Mouse (Mus musculus): ENCODE data around the gene Ralgps2. TPM values are rescaled to one million over a fixed set of nuclear protein-coding genes. Genes with fewer than 3 reads are reported as not detected.

The Ralgps2 gene
- polyA plus RNA-seq, 1 experiment from 2014 or later: 96.8 TPM

DNA sequence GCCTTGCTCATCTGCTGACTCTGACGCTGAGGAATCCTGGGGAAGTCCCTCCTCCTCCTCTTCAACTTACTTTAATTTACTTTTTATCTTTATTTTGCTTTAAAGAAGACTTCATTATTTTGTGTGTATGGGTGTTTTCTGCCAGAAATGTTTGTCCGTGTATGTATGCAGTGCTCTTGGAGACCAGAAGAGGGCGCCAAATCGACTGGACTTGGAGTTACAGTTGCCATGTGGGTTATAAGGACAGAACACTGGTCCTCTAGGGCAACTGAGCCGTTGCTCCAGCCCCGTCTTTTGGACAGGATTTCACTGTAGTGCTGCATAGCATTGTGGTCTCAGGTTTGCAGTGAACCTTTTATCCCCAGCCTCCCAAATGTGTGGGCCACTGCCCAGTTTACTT is 174.8 kb downstream of the Ralgps2 start:
- no peaks in the 10 kb centered on the region for H3K36me3 ChIP-seq

GRCm38 (mm10) chr1:156763280-156763679 is 176.1 kb downstream of the Ralgps2 start:
- 93% methylated on average over 6 of the region's 6 CpGs for WGBS
- Histone ChIP-seq H3K4me1 (peaks cover 30% of the 10 kb centered on the region), H3K36me3 (no peaks in the 10 kb centered on the region), H3K9me3 (replicated peaks) (peaks cover 35% of the 10 kb centered on the region), H3K4me3 (no peak overlapping the region), H3K27me3 (ENCODE audit: low read depth, poor library complexity, severe bottlenecking) (peaks cover 27% of the 10 kb centered on the region), H3K27ac (replicated peaks) (no peak overlapping the region)
- DNase-seq (ENCODE audit: low spot score): no peak

More for the DNA sequence above, 174.8 kb downstream of the Ralgps2 start:
- Histone ChIP-seq H3K4me3 (no peak overlapping the region), H3K9me3 (replicated peaks) (peaks cover 35% of the 10 kb centered on the region), H3K4me1 (peaks cover 20% of the 10 kb centered on the region), H3K27ac (replicated peaks) (no peak overlapping the region), H3K27me3 (ENCODE audit: low read depth, poor library complexity, severe bottlenecking) (peaks cover 22% of the 10 kb centered on the region)
- no peak for DNase-seq (ENCODE audit: low spot score)
- 75% methylated on average over 6 of the region's 6 CpGs for WGBS

DNA sequence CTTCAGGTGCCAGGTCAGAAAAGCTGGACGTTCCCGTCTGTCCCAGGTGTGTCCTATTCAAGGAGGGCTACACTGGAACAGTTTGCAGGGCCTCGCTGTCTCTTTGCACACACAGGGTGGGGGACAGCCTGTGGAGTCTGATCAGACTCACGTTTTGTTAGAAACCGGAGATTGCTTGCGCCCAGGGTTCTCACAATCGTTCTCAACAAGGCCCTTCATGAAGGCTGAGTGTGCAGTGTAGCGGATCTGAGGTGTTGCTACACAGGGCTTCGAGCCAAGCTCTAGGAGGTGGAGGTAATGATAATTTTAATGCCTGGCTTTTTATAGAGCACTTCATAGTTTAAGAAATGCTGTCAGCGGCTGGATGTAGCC is 178.0 kb downstream of the Ralgps2 start:
- Histone ChIP-seq H3K4me1 (peaks cover 42% of the 10 kb centered on the region), H3K27me3 (ENCODE audit: low read depth, poor library complexity, severe bottlenecking) (peaks cover 42% of the 10 kb centered on the region), H3K27ac (replicated peaks) (0 out of 2 replicates have a peak overlapping the region, but pooled peaks have one; percentile 10), H3K4me3 (no peak overlapping the region), H3K36me3 (no peaks in the 10 kb centered on the region), H3K9me3 (replicated peaks) (peaks cover 21% of the 10 kb centered on the region)
- WGBS: 81% methylated on average over 10 of the region's 10 CpGs
- DNase-seq (ENCODE audit: low spot score): no peak

DNA sequence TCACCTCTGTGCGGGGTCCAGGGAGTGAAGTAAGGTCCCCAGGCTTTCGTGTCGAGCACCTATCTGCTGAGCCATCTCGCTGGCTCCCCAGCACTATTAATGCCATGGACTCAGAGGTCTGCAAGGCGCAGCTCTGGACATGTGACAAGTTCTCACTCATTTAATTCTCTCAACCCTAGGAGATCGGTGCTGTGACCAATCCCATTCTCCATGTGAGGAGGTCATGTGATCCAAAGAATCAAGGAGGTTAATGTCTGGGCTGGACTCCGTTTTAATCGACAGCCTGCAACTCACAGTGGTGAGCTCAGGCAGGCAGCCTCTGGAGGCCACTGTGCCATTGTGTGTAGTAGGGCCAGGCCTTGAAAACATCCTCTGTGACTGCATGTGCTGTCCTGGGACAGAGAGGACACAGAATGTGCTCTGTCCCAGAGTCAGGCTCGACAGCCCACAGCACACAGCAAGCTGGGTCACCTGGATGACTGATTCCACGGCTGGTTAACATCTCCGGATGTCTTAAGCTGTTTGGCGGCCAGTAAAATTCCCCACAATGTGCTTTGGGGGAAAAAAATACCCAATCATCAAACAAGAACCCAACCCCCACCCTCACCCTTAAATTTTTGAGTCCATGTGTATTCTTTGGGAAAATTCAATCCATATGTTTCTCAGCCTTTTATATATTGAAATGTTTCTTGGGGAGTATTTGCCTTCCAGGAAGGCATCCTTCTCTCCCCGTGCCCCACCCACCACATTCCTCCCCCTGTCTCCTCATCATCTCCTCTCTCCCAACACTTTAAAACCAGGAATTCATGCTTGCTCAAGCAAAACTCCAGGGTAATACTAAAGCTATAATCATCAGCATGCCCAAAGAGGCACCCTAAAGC is 178.6 kb downstream of the Ralgps2 start:
- H3K27ac ChIP-seq (replicated peaks): 0 out of 2 replicates have a peak overlapping the region, but pooled peaks have one; percentile 10
- H3K27me3 ChIP-seq (ENCODE audit: low read depth, poor library complexity, severe bottlenecking): peaks cover 48% of the 10 kb centered on the region
- no peaks in the 10 kb centered on the region for H3K36me3 ChIP-seq
- peaks cover 15% of the 10 kb centered on the region; the same call in 1 of the 2 replicates for H3K9me3 ChIP-seq (replicated peaks)
- H3K4me3 ChIP-seq: no peak overlapping the region
- peaks cover 44% of the 10 kb centered on the region for H3K4me1 ChIP-seq
- WGBS: 71% methylated on average over 13 of the region's 13 CpGs
- no peak for DNase-seq (ENCODE audit: low spot score)

DNA sequence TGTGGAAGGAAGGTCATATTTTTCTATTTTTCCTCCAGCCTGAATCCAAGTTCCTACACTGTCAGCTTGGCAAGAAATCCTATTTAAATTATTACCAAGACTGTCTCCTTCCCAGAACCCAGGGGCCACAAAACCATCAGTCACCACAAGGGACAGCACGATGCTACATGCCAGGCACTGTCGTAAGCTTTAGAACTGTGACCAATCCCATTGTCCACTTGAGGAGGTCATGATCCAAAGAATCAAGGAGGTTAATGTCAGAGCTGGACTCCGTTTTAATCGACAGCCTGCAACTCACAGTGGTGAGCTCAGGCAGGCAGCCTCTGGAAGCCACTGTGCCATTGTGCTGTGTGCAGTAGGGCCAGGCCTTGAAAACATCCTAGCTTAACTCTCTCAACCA is 181.1 kb downstream of the Ralgps2 start:
- Histone ChIP-seq H3K27me3 (ENCODE audit: low read depth, poor library complexity, severe bottlenecking) (peaks cover 56% of the 10 kb centered on the region), H3K9me3 (replicated peaks) (no peaks in the 10 kb centered on the region), H3K27ac (replicated peaks) (peak overlapping the region; percentile 25; the same call in 1 of the 2 replicates), H3K36me3 (no peaks in the 10 kb centered on the region), H3K4me1 (peaks cover 66% of the 10 kb centered on the region), H3K4me3 (no peak overlapping the region)
- peak; percentile 54 for DNase-seq (ENCODE audit: low spot score)
- WGBS: 25% methylated on average over 4 of the region's 4 CpGs

- peak; percentile 55 for DNase-seq (ENCODE audit: low spot score)
- no peaks in the 10 kb centered on the region for H3K36me3 ChIP-seq
- 54% methylated on average over 15 of the region's 15 CpGs for WGBS
- no peaks in the 10 kb centered on the region for H3K9me3 ChIP-seq (replicated peaks)
- peak overlapping the region; percentile 61 for H3K27ac ChIP-seq (replicated peaks)
- H3K27me3 ChIP-seq (ENCODE audit: low read depth, poor library complexity, severe bottlenecking): peaks cover 41% of the 10 kb centered on the region
- H3K4me3 ChIP-seq: no peak overlapping the region
- peaks cover 83% of the 10 kb centered on the region for H3K4me1 ChIP-seq
These were observed 184.6 kb downstream of the Ralgps2 start for GRCm38 (mm10) chr1:156754608-156755413.

Other genes with a start within 250 kb of the Ralgps2 start
- 16.6 and 19.9 TPM in 2 replicates for gene Fam20b, start 220.5 kb downstream of the Ralgps2 start, polyA plus RNA-seq (2016; fragmentation: Nextera tagmentation; extraction: Ambion mirVana)
- 1.0 and 1.3 TPM in 2 replicates for gene Angptl1, start 101.1 kb downstream of the Ralgps2 start, polyA plus RNA-seq (2016; fragmentation: Nextera tagmentation; extraction: Ambion mirVana)
- gene Tex35, start 169.1 kb upstream of the Ralgps2 start, polyA plus RNA-seq (2016; fragmentation: Nextera tagmentation; extraction: Ambion mirVana): not detected in 2 replicates